Mouse (Mus musculus): ENCODE measurements at regions not wholly inside any gene's neighbourhood (a gene's known extent, or its start where the extent isn't known, plus 50 kb on each side); places are given as distances from the start of the nearest gene placed in this dataset.

- ATAC-seq: no peak
Measured at GRCm38 (mm10) chr10:113034356-113034755, 105.6 kb upstream of the Atxn7l3b start.

GRCm38 (mm10) chr10:113032870-113033269, 104.1 kb upstream of the Atxn7l3b start:
- no peaks in the 10 kb centered on the region for H3K9me3 ChIP-seq
- ATAC-seq: no peak
- H3K4me2 ChIP-seq (replicated peaks): no peak overlapping the region

More at GRCm38 (mm10) chr10:113034356-113034755, 105.6 kb upstream of the Atxn7l3b start:
- Histone ChIP-seq H3K9me3 (no peaks in the 10 kb centered on the region), H3K4me3 (replicated peaks) (no peak overlapping the region), H3K4me1 (replicated peaks) (no peaks in the 10 kb centered on the region), H3K27me3 (no peaks in the 10 kb centered on the region), H3K9ac (replicated peaks) (no peak overlapping the region), H3K36me3 (no peaks in the 10 kb centered on the region), H3K4me2 (replicated peaks) (no peak overlapping the region), H3K27ac (no peak overlapping the region)
- 72% methylated on average over 3 of the region's 3 CpGs for WGBS

GRCm38 (mm10) chr10:113027300-113027699, 98.5 kb upstream of the Atxn7l3b start:
- H3K27ac ChIP-seq: no peak overlapping the region
- no peaks in the 10 kb centered on the region for H3K36me3 ChIP-seq
- ATAC-seq: no peak
- H3K4me3 ChIP-seq (replicated peaks): no peak overlapping the region
- no peaks in the 10 kb centered on the region for H3K9me3 ChIP-seq
- H3K27me3 ChIP-seq: no peaks in the 10 kb centered on the region
- no peaks in the 10 kb centered on the region for H3K4me1 ChIP-seq (replicated peaks)
- no peak overlapping the region for H3K4me2 ChIP-seq (replicated peaks)
- 10% methylated on average over 5 of the region's 5 CpGs for WGBS
- no peak overlapping the region for H3K9ac ChIP-seq (replicated peaks)

More at GRCm38 (mm10) chr10:113032870-113033269, 104.1 kb upstream of the Atxn7l3b start:
- Histone ChIP-seq H3K27me3 (no peaks in the 10 kb centered on the region), H3K36me3 (no peaks in the 10 kb centered on the region), H3K27ac (no peak overlapping the region), H3K4me1 (replicated peaks) (no peaks in the 10 kb centered on the region), H3K4me3 (replicated peaks) (no peak overlapping the region), H3K9ac (replicated peaks) (no peak overlapping the region)
- WGBS: 91% methylated on average over 4 of the region's 4 CpGs

GRCm38 (mm10) chr10:113024633-113025032, 95.8 kb upstream of the Atxn7l3b start:
- ATAC-seq: no peak
- Histone ChIP-seq H3K9ac (replicated peaks) (no peak overlapping the region), H3K4me3 (replicated peaks) (no peak overlapping the region), H3K4me2 (replicated peaks) (no peak overlapping the region), H3K36me3 (no peaks in the 10 kb centered on the region), H3K27ac (no peak overlapping the region), H3K9me3 (no peaks in the 10 kb centered on the region), H3K27me3 (no peaks in the 10 kb centered on the region), H3K4me1 (replicated peaks) (no peaks in the 10 kb centered on the region)
- 80% methylated on average over 1 of the region's 1 CpGs for WGBS

DNA sequence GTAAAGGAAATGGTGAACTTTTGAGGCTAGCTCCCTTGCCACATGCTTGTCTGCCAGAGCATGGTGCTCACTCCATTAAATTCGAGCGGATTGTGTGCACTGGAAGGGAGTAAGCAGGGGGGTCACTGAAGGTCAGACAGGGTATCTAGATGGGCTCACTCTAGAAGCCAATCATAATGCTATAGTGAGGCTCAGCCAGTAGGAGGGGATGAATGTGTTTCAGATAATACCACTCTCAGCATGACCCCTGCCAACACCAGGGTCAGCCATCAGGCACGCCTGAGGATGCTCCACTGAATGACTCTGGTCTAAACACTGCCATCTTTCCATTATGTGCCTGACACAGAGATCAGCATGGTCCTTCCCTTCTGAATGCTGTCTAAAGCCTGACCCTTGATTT, 80.3 kb upstream of the Atxn7l3b start:
- H3K4me3 ChIP-seq (replicated peaks): no peak overlapping the region
- ATAC-seq: peak; percentile 45; the same call in 1 of the 2 replicates
- H3K27me3 ChIP-seq: no peaks in the 10 kb centered on the region
- H3K9ac ChIP-seq (replicated peaks): no peak overlapping the region
- no peaks in the 10 kb centered on the region for H3K9me3 ChIP-seq
- WGBS: 15% methylated on average over 3 of the region's 3 CpGs
- no peaks in the 10 kb centered on the region for H3K4me1 ChIP-seq (replicated peaks)
- no peak overlapping the region for H3K27ac ChIP-seq
- no peaks in the 10 kb centered on the region for H3K36me3 ChIP-seq
- H3K4me2 ChIP-seq (replicated peaks): no peak overlapping the region

DNA sequence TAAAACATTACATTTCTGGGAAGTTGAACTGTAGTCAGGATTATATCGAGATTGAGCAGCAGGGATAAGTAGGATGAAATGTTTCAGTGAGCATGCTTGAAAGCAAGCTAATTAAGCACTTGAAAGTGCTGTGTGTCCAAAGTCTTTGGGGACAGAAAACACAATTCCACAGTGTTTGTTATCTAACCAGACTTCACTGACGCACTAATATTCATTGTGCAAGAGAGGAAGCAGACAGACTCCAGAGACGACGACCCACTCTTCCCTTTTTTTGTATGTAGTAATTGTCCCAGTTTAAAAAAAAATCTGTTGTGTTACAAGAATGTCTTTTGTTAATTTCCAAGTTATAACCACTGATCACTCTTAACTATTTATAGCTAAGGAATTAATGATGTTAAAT, 61.9 kb upstream of the Atxn7l3b start:
- Histone ChIP-seq H3K4me3 (replicated peaks) (no peak overlapping the region), H3K4me2 (replicated peaks) (no peak overlapping the region), H3K9ac (replicated peaks) (no peak overlapping the region), H3K36me3 (no peaks in the 10 kb centered on the region), H3K9me3 (no peaks in the 10 kb centered on the region), H3K27me3 (no peaks in the 10 kb centered on the region), H3K27ac (no peak overlapping the region), H3K4me1 (replicated peaks) (no peaks in the 10 kb centered on the region)
- no peak for ATAC-seq
- whole genome bisulfite sequencing: 53% methylated on average over 4 of the region's 4 CpGs

- no peaks in the 10 kb centered on the region for H3K27me3 ChIP-seq
- 87% methylated on average over 1 of the region's 1 CpGs for WGBS
- no peak overlapping the region for H3K27ac ChIP-seq
- no peaks in the 10 kb centered on the region for H3K9me3 ChIP-seq
- H3K4me3 ChIP-seq (replicated peaks): no peak overlapping the region
- H3K9ac ChIP-seq (replicated peaks): no peak overlapping the region
- no peak for ATAC-seq
- H3K4me2 ChIP-seq (replicated peaks): no peak overlapping the region
- H3K36me3 ChIP-seq: no peaks in the 10 kb centered on the region
- no peaks in the 10 kb centered on the region for H3K4me1 ChIP-seq (replicated peaks)
Measured at GRCm38 (mm10) chr10:112982697-112983096, 53.9 kb upstream of the Atxn7l3b start.
